Mouse (Mus musculus) cortical plate, adult 2 months (tissue): ENCODE measurements around the gene Trpv1.

Experiments used
- CTCF ChIP-seq: fragments of 200-500 bp; IDR thresholded peaks from 2 replicates; pipeline ENCODE4 v1.5.1; 2011; ENCODE audit warnings: mild to moderate bottlenecking, control low read depth, low read length; ENCODE audit not compliant: insufficient read depth; ENCODE audit errors: extremely low read depth
- POLR2A ChIP-seq: fragments of 200-500 bp; IDR thresholded peaks from 2 replicates; pipeline ENCODE4 v1.6.1; 2011; ENCODE audit warnings: mild to moderate bottlenecking, low read length, control low read depth; ENCODE audit not compliant: insufficient read depth; ENCODE audit errors: extremely low read depth

GRCm38 (mm10) chr11:73281528-73282027 is 47.5 kb downstream of the Trpv1 start:
- TF ChIP-seq CTCF (peak; percentile 63), POLR2A (peak; percentile 62; the same call in 1 of the 2 replicates)
